Mouse (Mus musculus): ENCODE data around the gene Slc35e2. TPM values are rescaled to one million over a fixed set of nuclear protein-coding genes. Genes with fewer than 3 reads are reported as not detected.
"Not testable (repeated sequence)": the region's sequence is repeated elsewhere in the genome, so short reads cannot be mapped to it uniquely, and the experiment has no call there.

Gene Slc35e2
- polyA plus RNA-seq, 1 experiment from 2014 or later = 6.9 TPM

DNA sequence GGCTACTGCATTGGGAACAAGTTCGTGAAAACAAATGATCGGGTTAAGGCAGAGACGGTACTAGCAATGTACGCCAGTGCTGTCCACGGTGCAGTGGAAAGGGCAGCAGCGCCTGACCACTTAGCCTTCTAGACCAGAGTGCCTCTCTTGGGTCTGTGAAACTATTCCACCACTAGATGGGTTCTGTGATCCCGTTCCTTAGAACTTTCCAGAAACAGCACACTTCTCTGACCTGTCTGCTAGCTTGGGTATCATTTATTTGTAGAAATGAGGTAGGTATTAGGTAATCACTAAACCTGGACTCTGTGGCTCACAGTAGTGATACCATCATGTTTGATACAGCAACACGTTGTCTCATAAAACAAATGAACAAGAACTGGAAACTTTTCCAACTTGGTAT lies 34.7 kb upstream of the Slc35e2 start:
- Histone ChIP-seq H3K27me3 (replicated peaks) (no peaks in the 10 kb centered on the region), H3K27ac (no peak overlapping the region), H3K9ac (no peak overlapping the region), H3K4me3 (replicated peaks) (no peak overlapping the region), H3K4me1 (peaks cover 35% of the 10 kb centered on the region), H3K4me2 (no peak overlapping the region), H3K9me3 (no peaks in the 10 kb centered on the region), H3K36me3 (no peaks in the 10 kb centered on the region)
- ATAC-seq (ENCODE audit: insufficient read depth, low FRiP score, low read depth) = no peak
- 44% methylated on average over 8 of the region's 8 CpGs for WGBS

DNA sequence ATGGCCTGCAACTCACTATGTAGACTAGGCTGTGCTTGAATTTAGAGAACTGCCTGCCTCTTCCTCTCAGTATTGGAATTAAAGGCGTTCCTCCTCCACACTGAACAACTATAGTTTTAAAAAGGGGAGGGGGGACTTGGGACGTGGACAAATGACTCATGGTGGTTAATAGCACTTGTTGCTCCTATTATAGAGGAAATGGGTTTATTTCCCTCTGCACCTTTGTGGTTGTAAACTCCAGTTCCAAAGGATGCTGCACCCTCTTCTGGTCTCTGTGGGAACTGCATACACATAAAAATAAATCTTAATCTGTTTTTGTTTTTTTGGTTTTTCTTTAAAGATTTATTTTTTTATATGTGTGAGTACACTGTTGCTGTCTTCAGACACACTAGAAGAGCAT lies 33.0 kb upstream of the Slc35e2 start:
- Histone ChIP-seq H3K36me3 (no peaks in the 10 kb centered on the region), H3K9me3 (no peaks in the 10 kb centered on the region), H3K27ac (no peak overlapping the region), H3K4me2 (no peak overlapping the region), H3K4me3 (replicated peaks) (no peak overlapping the region), H3K4me1 (peaks cover 22% of the 10 kb centered on the region), H3K27me3 (replicated peaks) (no peaks in the 10 kb centered on the region), H3K9ac (no peak overlapping the region)
- no peak for ATAC-seq (ENCODE audit: insufficient read depth, low FRiP score, low read depth)
- 31% methylated on average over 2 of the region's 2 CpGs for WGBS

DNA sequence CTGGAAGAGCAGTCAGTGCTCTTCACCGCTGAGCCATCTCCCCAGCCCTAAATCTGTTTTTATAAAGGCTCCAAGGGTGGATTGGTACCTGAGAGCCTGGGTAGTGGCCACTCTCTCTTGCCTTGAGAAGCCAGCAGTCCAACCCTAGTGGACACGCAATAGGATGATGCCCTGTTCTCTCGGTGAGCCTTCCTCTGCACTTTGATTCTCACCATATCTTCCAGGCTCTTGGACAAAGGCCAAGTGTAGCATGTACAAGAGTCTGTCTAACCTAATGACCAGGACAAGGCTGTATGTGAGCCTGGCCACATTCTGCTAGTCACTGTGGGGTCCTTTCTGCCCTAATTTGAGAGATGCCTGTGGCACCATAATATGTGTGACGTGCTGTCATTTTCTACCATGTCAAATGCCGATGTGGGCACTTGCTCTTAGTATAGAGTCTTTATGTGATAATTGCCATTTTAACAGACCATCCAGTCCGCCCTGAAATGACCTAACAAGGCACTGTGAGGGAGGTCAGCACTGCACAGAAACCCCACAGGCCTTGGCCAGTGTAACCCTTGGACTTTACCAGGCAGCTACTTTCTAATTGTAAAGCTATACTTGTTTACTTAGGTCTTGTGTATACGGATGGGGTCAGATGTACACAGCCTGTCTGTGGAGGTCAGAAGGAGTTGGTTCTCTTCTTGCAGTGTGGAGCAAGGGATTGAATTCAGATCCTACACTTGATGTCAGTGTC lies 32.4 kb upstream of the Slc35e2 start:
- H3K4me3 ChIP-seq (replicated peaks) = no peak overlapping the region
- no peak overlapping the region for H3K9ac ChIP-seq
- WGBS = 86% methylated on average over 7 of the region's 7 CpGs
- no peaks in the 10 kb centered on the region for H3K9me3 ChIP-seq
- no peak overlapping the region for H3K4me2 ChIP-seq
- H3K36me3 ChIP-seq = no peaks in the 10 kb centered on the region
- peaks cover 22% of the 10 kb centered on the region for H3K4me1 ChIP-seq
- no peak; the same call in 1 of the 2 replicates for ATAC-seq (ENCODE audit: insufficient read depth, low FRiP score, low read depth)
- no peak overlapping the region for H3K27ac ChIP-seq
- no peaks in the 10 kb centered on the region for H3K27me3 ChIP-seq (replicated peaks)

DNA sequence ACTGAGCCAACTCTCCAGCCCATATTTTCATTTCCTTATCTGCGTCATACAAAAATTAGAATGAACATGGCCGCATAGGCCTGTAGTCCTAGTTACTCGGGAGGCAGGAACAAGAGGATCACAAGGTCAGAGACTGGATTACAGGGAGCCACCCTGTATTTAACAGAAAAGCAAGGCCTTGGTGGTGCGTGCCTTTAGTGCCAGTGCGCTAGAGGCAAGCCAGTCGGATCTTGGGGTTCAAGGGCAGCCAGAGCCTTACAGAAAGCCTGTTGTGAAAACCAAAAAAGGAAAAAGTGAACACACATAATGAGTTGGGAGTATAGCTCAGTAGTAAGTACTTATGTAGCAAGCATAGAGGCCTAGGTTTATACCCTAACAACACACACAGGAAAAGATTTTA lies 31.4 kb upstream of the Slc35e2 start:
- Histone ChIP-seq H3K27ac (no peak overlapping the region), H3K4me2 (no peak overlapping the region), H3K36me3 (no peaks in the 10 kb centered on the region), H3K9ac (no peak overlapping the region), H3K4me1 (peaks cover 17% of the 10 kb centered on the region), H3K4me3 (replicated peaks) (no peak overlapping the region), H3K9me3 (no peaks in the 10 kb centered on the region), H3K27me3 (replicated peaks) (no peaks in the 10 kb centered on the region)
- no peak for ATAC-seq (ENCODE audit: insufficient read depth, low FRiP score, low read depth)
- 89% methylated on average over 6 of the region's 6 CpGs for WGBS

DNA sequence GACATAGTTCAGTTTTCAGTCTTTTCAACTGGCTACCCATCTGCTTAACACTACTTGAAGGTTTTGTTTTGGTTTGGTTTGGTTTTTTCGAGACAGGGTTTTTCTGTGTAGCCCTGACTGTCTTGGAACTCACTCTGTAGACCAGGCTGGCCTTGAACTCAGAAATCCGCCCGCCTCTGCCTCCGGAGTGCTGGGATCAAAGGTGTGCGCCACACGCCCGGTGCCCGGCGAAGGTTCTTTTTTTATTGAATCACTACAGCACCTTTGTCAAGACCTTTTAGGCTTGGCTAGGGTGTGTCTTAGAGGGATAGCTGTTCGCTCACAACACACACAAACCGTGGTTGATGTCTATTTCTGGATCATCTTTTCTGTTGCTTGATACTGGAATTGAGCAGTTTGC lies 30.9 kb upstream of the Slc35e2 start:
- peaks cover 12% of the 10 kb centered on the region; the same call in 1 of the 2 replicates for H3K4me1 ChIP-seq
- H3K9me3 ChIP-seq; H3K4me2 ChIP-seq; H3K27ac ChIP-seq; ATAC-seq (ENCODE audit: insufficient read depth, low FRiP score, low read depth); H3K9ac ChIP-seq; H3K4me3 ChIP-seq (replicated peaks); H3K36me3 ChIP-seq; H3K27me3 ChIP-seq (replicated peaks): not testable (repeated sequence)
- 86% methylated on average over 11 of the region's 11 CpGs for WGBS

DNA sequence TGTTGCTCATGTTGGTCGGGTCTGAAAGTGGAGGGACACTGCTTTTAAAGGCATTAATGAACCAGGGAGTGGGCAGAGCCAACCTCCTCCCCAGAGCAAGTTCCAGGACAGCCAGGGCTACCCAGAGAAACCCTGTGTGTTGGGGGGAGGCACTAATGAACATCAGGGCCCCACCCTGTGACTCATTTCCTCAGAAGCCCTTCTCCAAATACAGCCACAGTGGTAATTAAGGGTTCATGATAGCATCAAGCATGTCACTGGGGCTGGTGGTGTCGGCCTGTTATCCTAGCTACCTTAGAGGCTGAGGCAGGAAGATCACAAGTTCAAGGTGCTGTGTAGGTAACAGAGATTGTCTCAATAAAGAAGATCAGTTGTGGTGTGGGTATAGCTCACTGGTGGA lies 29.8 kb upstream of the Slc35e2 start:
- Histone ChIP-seq H3K4me1 (0 out of 2 replicates have a peak, but pooled peaks cover 5% of the 10 kb centered on the region), H3K4me2 (no peak overlapping the region), H3K4me3 (replicated peaks) (no peak overlapping the region), H3K27me3 (replicated peaks) (no peaks in the 10 kb centered on the region), H3K36me3 (no peaks in the 10 kb centered on the region), H3K9me3 (no peaks in the 10 kb centered on the region), H3K27ac (no peak overlapping the region), H3K9ac (no peak overlapping the region)
- 69% methylated on average over 2 of the region's 2 CpGs for WGBS
- ATAC-seq (ENCODE audit: insufficient read depth, low FRiP score, low read depth) = no peak

DNA sequence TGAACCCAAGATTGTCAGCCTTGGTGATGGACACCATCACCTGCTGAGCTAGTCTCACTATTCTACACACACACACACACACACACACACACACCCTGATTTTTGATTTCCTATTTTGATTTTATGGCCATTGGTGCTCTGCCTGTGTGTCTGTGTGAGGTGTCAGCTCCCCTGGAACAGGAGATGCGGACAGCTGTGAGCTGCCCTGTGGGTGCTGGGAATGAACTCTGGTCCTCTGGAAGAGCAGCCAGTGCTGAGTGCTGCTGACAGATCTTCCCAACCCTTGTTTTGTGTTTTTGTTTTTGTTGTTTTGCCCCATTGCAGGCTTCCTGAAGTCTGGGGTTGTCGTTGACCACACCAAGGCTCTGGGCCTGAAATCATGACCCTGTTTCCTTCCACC lies 28.1 kb upstream of the Slc35e2 start:
- Histone ChIP-seq H3K36me3 (peaks cover 10% of the 10 kb centered on the region; the same call in 1 of the 2 replicates), H3K9me3 (no peaks in the 10 kb centered on the region), H3K4me3 (replicated peaks) (no peak overlapping the region), H3K27me3 (replicated peaks) (no peaks in the 10 kb centered on the region), H3K4me2 (no peak overlapping the region), H3K27ac (no peak overlapping the region), H3K4me1 (no peaks in the 10 kb centered on the region), H3K9ac (no peak overlapping the region)
- 100% methylated on average over 2 of the region's 2 CpGs for WGBS
- no peak for ATAC-seq (ENCODE audit: insufficient read depth, low FRiP score, low read depth)

DNA sequence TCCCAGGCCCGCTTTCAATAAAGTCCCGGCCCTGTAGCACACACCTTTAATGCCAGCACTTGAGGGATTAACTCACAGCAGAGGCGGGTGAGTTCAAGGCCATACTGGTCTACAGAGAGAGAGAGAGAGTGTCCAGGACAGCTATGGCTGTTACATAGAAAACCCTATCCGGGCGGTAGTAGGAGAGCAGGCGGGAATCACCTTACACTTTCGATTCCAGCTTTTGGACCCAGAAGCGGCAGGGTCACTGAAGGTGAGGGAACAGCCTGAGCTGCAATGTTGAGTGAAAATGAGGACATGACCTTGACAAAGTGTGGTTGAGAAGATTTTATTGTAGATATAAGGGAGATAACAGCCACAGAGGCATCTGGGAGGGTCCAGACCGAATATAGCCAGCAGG lies 27.3 kb upstream of the Slc35e2 start:
- ATAC-seq (ENCODE audit: insufficient read depth, low FRiP score, low read depth) = no peak
- no peak overlapping the region for H3K9ac ChIP-seq
- no peak overlapping the region for H3K27ac ChIP-seq
- no peaks in the 10 kb centered on the region for H3K9me3 ChIP-seq
- H3K4me2 ChIP-seq = no peak overlapping the region
- WGBS = 87% methylated on average over 9 of the region's 9 CpGs
- peaks cover 10% of the 10 kb centered on the region for H3K36me3 ChIP-seq
- H3K4me1 ChIP-seq = no peaks in the 10 kb centered on the region
- no peak overlapping the region for H3K4me3 ChIP-seq (replicated peaks)
- H3K27me3 ChIP-seq (replicated peaks) = no peaks in the 10 kb centered on the region

DNA sequence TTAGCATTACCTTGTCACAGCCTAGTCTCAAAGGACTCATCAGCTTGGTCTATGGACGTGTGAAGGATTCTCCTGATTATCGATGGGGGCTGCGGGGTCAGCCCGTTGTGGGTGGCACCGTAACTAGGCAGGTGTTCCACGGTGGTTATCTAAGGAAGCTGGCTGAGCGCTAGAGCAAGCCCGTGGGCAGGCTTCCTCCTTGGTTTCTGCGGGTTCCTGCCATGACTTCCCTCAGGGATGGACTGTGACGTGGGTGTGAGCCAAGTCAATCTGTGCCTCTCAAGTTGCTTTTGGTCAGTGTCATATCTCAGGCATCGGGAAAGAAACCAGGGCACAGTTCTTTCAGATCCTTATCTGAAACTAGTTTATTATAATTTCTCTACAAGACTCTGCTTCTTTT lies 26.3 kb upstream of the Slc35e2 start:
- Histone ChIP-seq H3K36me3 (peaks cover 19% of the 10 kb centered on the region), H3K27me3 (replicated peaks) (no peaks in the 10 kb centered on the region), H3K9me3 (no peaks in the 10 kb centered on the region), H3K27ac (no peak overlapping the region), H3K4me2 (no peak overlapping the region), H3K4me3 (replicated peaks) (no peak overlapping the region), H3K9ac (no peak overlapping the region), H3K4me1 (no peaks in the 10 kb centered on the region)
- 83% methylated on average over 11 of the region's 11 CpGs for WGBS
- ATAC-seq (ENCODE audit: insufficient read depth, low FRiP score, low read depth) = no peak

DNA sequence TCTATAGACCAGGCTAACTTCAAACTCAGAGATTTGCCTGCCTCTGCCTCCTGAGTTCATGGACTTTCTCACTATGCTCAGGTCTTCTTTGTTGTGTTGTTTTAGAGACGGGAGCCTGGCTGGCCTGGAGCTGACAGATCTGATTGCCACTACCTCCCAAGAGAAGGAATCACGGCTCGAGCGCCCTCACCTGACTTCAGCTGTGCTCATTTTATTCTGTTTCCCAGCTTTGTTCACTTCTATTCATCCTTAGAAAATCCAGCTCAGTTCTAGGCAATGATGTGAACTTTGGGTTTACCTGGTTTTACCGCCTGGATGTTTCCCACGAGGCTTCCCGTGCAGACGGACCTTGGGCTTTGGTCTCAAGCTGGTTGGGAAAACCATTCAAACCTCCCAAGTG lies 25.7 kb upstream of the Slc35e2 start:
- Histone ChIP-seq H3K9me3 (no peaks in the 10 kb centered on the region), H3K27me3 (replicated peaks) (no peaks in the 10 kb centered on the region), H3K9ac (no peak overlapping the region), H3K27ac (no peak overlapping the region), H3K4me1 (no peaks in the 10 kb centered on the region), H3K4me3 (replicated peaks) (no peak overlapping the region), H3K36me3 (peaks cover 19% of the 10 kb centered on the region), H3K4me2 (no peak overlapping the region)
- no peak for ATAC-seq (ENCODE audit: insufficient read depth, low FRiP score, low read depth)
- WGBS = 91% methylated on average over 8 of the region's 8 CpGs

DNA sequence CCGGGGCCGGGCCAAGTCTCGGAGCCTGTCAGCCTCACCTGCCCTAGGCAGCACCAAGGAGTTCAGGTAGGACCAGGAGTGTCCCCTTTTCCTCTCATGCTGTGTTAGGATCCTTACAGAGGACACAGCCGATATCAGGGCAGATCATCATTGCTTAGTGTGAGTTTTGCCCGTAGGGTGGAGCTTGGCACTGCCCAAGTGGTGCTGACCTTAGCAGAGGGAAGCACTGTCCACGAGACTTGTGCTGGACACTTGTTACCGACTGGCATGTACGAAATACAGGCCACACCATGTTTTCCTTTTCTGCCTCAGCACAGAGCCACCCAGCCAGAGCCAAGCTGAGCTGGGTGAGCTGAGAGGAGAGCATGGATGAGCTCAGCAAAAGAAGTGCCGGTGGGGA lies 24.1 kb upstream of the Slc35e2 start:
- WGBS = 88% methylated on average over 9 of the region's 9 CpGs
- no peak overlapping the region for H3K27ac ChIP-seq
- no peaks in the 10 kb centered on the region for H3K4me1 ChIP-seq
- H3K4me2 ChIP-seq = no peak overlapping the region
- H3K27me3 ChIP-seq (replicated peaks) = no peaks in the 10 kb centered on the region
- H3K36me3 ChIP-seq = peaks cover 19% of the 10 kb centered on the region
- H3K4me3 ChIP-seq (replicated peaks) = no peak overlapping the region
- no peak overlapping the region for H3K9ac ChIP-seq
- no peak for ATAC-seq (ENCODE audit: insufficient read depth, low FRiP score, low read depth)
- H3K9me3 ChIP-seq = no peaks in the 10 kb centered on the region

DNA sequence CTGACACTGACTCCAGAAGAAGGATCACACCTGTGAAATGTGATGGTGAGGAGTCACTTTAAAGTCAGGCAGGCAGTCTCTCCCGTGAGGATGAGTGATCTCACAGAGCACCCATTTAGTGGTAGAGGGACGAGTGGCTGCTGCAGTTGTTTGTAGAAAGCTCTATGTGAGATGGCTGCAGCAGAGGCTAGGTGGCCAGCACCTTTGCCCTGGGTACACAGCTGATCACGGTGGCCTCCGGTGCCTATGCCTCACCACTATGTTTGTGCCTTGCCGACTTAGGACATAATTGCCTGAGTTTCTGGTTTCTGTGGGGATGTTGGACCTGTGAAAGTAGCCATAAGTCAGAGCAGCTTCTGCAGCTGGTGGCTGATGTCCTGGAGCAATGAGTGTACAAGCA lies 23.5 kb upstream of the Slc35e2 start:
- ATAC-seq (ENCODE audit: insufficient read depth, low FRiP score, low read depth) = no peak
- peaks cover 19% of the 10 kb centered on the region for H3K36me3 ChIP-seq
- no peak overlapping the region for H3K9ac ChIP-seq
- no peak overlapping the region for H3K4me3 ChIP-seq (replicated peaks)
- H3K9me3 ChIP-seq = no peaks in the 10 kb centered on the region
- no peak overlapping the region for H3K4me2 ChIP-seq
- H3K27me3 ChIP-seq (replicated peaks) = no peaks in the 10 kb centered on the region
- no peaks in the 10 kb centered on the region for H3K4me1 ChIP-seq
- 79% methylated on average over 5 of the region's 5 CpGs for WGBS
- no peak overlapping the region for H3K27ac ChIP-seq

All from stomach, embryonic 15.5 days (tissue).